Mouse (Mus musculus) megakaryocyte progenitor cell, adult 5-6 weeks (primary cell): ENCODE data around the gene Psg26. TPM values are rescaled to one million over a fixed set of nuclear protein-coding genes. Genes with fewer than 3 reads are reported as not detected.
"Not testable (repeated sequence)": the region's sequence is repeated elsewhere in the genome, so short reads cannot be mapped to it uniquely, and the experiment has no call there.

Experiments used
- ATAC-seq: replicated peaks from 2 replicates; pipeline ENCODE4 v1.8.0; 2016; ENCODE audit warnings: mild to moderate bottlenecking, moderate TSS enrichment, inconsistent platforms; ENCODE audit not compliant: poor library complexity
- total RNA-seq, 2 experiments: library from RNA; stranded (forward) in 1 of 2; stranded (reverse) in 1 of 2; fragments of 157-497, 149-512 nt in 1 of 2; fragments of 200-1000 nt in 1 of 2; gene quantifications; 2 replicates each; pipeline versions ENCODE4 v1.2.3 to v1.2.4; 2015 to 2017

Psg26 gene
- not detected in 2 replicates for total RNA-seq (2015)
- not detected in 2 replicates for total RNA-seq (2017)

DNA sequence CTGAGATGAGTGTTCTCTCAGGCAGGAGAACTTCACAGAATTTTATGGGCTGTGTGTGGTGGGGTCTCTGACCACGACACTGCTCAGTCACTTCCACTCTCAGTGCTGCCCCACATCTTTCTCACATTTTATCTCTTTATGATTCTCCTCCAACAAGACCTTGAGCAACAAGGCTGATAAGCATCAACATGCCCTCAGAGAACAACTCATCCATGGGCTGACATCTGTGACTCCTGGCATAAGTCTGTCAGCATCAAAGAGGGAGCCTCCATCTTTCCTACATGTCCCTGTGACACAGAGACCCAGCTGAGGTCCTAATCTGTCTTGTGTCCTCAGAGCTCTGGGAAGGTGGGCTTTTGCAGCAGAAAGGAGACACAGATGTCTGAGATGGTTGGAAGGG, at the start of gene Psg26:
TSS of gene Psg26 (minus strand) at position 101 of the 400 bp plus-strand sequence.
- no peak for ATAC-seq

DNA sequence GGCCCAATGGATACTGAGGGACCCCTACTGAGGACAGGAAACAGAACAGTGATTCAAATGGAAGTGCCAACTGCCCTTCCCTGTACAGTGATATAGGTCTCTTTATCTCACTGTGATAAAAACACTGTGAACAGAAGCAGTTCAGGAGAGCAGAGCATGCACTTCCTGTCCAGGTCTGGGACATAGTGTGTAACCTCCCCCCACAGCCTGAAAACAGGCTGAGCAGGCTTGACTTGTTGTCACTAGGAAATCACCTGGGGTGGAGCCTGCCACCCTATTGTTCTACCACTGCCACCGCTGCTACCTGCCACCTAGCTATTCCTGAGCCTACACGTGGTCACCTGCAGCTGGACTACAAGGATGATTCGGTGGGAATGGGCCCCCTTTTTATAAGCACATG, 49.4 kb upstream of the Psg26 start:
- no peak for ATAC-seq

DNA sequence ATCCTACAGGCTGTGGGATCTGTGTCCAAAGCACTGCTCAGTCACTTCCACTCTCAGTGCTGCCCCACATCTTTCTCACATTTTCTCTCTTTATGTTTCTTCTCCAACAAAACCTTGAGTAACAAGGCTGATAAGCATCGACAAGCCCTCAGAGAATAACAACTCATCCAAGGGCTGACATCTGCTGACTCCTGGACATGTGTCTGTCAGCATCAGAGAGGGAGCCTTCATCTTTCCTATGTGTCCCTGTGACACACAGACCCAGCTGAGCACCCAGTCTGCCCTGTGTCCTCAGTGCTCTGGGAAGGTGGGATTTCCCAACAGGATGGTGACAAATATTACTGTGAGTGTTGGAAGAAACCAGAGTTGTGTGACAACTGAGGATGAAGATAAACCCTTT, 48.2 kb upstream of the Psg26 start, which contains the start of gene Psg25:
TSS of gene Psg25 (minus strand) at position 101 of the 400 bp plus-strand sequence.
- ATAC-seq: no peak

DNA sequence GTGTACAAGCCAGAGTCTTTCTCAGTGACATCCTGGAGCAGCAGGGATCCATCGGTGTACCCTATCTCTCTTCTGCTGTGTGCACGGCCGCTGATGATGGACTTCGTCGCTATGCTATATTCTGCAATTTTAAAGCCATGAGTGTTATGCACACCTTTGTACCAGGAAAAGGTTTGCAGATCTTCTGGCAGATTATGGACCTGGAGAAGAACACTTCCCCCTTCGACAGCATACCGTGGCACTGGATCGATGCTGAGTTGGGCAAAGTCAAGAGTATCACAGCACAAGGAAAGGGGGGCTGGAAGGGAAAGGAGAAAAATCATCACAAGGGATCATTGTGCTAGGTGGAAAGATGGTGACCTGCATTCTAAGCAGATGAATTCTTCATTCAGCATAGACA, 40.7 kb upstream of the Psg26 start:
- no peak for ATAC-seq

DNA sequence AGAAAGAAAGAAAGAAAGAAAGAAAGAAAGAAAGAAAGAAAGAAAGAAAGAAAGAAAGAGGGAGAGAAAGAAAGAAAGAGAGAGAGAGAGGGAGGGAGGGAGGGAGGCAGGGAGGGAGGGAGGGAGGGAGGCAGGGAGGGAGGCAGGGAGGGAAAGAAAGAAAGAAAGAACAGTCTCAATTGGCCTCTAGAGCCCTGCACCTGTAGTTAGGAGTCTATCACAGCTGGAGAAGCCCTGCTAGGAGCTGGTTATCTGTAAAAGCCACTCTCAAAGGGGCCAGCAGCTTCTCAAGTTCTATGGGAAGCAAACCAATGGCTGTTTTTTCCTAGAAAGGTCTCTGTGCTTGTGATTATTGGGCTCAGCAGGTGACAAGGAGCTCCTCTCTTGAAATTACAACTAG, 28.9 kb upstream of the Psg26 start:
- not testable (repeated sequence) for ATAC-seq

DNA sequence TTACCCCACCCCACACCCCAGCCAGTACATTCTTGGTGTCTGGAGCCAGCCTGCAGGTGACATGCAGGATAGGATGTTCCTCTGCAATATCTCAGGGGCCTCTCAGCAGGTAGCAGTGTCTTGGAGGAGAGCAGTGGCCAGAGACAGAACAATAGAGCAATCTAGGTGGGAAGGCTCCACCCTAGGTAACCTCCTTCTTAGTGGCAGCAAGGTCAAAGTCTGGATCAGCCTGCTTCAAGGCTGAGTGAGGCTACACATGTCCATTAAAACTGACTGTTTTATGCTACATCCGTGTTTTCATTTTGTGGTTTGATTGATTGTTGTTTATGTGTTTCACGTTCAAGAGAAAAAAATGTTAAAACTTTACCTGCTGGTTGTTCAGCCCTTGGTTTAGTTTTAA, 28.4 kb upstream of the Psg26 start:
- ATAC-seq: not testable (repeated sequence)

DNA sequence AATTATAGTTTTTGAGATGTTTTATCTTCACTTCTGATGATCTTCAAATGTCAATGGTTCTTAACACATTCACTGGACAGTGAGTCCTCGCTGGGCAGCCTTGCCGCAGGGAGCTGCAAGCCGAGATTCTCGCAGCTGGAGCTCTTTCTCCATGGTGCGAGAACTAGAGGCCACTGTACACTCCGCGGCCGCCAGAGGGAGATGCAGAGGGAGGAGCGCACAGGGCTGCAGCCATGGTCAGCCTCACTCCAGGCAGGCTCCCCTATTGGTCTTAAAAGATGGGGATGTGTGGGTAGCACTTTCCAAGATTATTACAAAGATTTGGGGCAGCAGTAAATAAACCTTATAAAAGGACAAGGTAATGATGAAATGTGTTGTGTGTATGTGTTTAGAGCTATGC, 27.5 kb upstream of the Psg26 start:
- no peak for ATAC-seq

DNA sequence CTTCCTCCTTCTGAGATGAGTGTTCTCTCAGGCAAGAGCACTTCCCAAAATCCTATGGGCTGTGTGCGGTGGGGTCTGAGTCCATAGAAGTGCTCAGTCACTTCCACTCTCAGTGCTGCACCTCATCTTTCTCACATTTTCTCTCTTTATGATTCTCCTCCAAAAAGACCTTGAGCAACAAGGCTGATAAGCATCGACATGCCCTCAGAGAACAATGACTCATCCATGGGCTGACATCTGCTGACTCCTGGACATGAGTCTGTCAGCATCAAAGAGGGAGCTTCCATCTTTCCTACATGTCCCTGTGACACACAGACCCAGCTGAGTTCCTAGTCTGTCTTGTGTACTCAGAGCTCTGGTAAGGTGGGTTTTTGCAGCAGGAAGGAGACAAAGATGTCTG, 52.0 kb downstream of the Psg26 start, which contains the start of gene Psg28:
TSS of gene Psg28 (minus strand) at position 101 of the 400 bp plus-strand sequence.
- not testable (repeated sequence) for ATAC-seq

Other genes with a start within 250 kb of the Psg26 start
- not detected in 2 replicates for gene Mill1, start 238.8 kb downstream of the Psg26 start, total RNA-seq (2015)
- not detected in 2 replicates for gene Mill1, start 238.8 kb downstream of the Psg26 start, total RNA-seq (2017)
- gene Psg18, start 129.2 kb downstream of the Psg26 start, total RNA-seq (2015): not detected in 2 replicates
- gene Psg18, start 129.2 kb downstream of the Psg26 start, total RNA-seq (2017): not detected in 2 replicates
- not detected in 2 replicates for gene Psg28, start 52.1 kb downstream of the Psg26 start, total RNA-seq (2015)
- not detected in 2 replicates for gene Psg28, start 52.1 kb downstream of the Psg26 start, total RNA-seq (2017)
- not detected in 2 replicates for gene Psg25, start 48.1 kb upstream of the Psg26 start, total RNA-seq (2015)
- not detected in 2 replicates for gene Psg25, start 48.1 kb upstream of the Psg26 start, total RNA-seq (2017)
- not detected in 2 replicates for gene Psg27, start 83.1 kb upstream of the Psg26 start, total RNA-seq (2015)
- not detected in 2 replicates for gene Psg27, start 83.1 kb upstream of the Psg26 start, total RNA-seq (2017)
- gene Psg23, start 132.3 kb upstream of the Psg26 start, total RNA-seq (2015): not detected in 2 replicates
- gene Psg23, start 132.3 kb upstream of the Psg26 start, total RNA-seq (2017): not detected in 2 replicates
- not detected in 2 replicates for gene Psg21, start 172.5 kb upstream of the Psg26 start, total RNA-seq (2015)
- gene Psg21, start 172.5 kb upstream of the Psg26 start, total RNA-seq (2017): not detected in 2 replicates
- not detected in 2 replicates for gene Psg20, start 202.0 kb upstream of the Psg26 start, total RNA-seq (2015)
- gene Psg20, start 202.0 kb upstream of the Psg26 start, total RNA-seq (2017): not detected in 2 replicates
- gene Psg22, start 233.9 kb upstream of the Psg26 start, total RNA-seq (2015): not detected in 2 replicates
- not detected in 2 replicates for gene Psg22, start 233.9 kb upstream of the Psg26 start, total RNA-seq (2017)